Mouse (Mus musculus): Measurements from ENCODE around the gene Cd59b.

DNA sequence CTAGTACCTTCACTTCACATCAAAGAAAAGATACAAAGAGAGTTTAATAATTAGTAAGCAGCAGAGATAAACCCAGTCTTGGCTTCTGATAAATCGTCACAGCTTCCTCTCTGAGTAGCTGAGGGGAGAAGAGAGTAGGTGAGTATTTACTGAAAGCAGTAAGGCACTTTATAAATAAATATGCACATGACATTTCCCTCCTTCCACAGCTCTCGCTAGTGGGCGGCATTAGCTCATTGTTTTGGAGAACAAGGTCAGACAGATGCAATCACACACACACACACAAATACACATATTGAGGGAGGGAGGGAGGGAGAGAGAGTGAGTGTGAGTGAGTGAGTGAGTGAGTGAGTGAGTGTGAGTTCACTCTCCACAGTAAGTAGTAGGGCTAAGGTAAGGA, 33.3 kb upstream of the Cd59b start:
- no peak for TF ChIP-seq CTCF (IDR thresholded peaks at IDR 0.05; ENCODE audit: borderline replicate concordance, insufficient read depth, low read length)
- TF ChIP-seq POLR2A (IDR thresholded peaks at IDR 0.05; ENCODE audit: low read depth, low read length), result no peak
